Mouse (Mus musculus) liver, embryonic 14.5 days (tissue): ENCODE results near the gene Mgat5. TPM values are rescaled to one million over a fixed set of nuclear protein-coding genes. Genes with fewer than 3 reads are reported as not detected.

Experiments
- ATAC-seq: fragments of 200-750 bp; cut with Nextera tagmentation; 2 replicates; pipeline ENCODE4 v1.8.0; 2017; ENCODE audit warnings: moderate number of reproducible peaks, mild to moderate bottlenecking, moderate library complexity; ENCODE audit not compliant: insufficient read depth
- DNase-seq, 3 experiments: peaks; one replicate each; pipeline ENCODE4 v3.0.0-alpha.2; 2012 to 2013; ENCODE audit warnings: low read depth in 3 of 3, low spot score in 3 of 3
- H3K27ac ChIP-seq: fragments of 300-500 bp; sonication (generic); 2 replicates; pipeline ENCODE4 v1.5.1; 2014; ENCODE audit warnings: moderate library complexity, mild to moderate bottlenecking, control low read depth, inconsistent platforms
- H3K27me3 ChIP-seq: fragments of 300-500 bp; sonication (generic); 2 replicates; pipeline ENCODE4 v1.6.1; 2014; ENCODE audit warnings: mild to moderate bottlenecking, low read length, moderate library complexity; ENCODE audit not compliant: control insufficient read depth, insufficient read depth
- H3K36me3 ChIP-seq: fragments of 300-500 bp; sonication (generic); replicated peaks from 2 replicates; pipeline ENCODE4 v1.6.1; 2014; ENCODE audit warnings: low read depth; ENCODE audit not compliant: control insufficient read depth, insufficient read depth
- H3K4me1 ChIP-seq, 2 experiments: fragments of 200-500 bp in 1 of 2; fragments of 300-500 bp in 1 of 2; sonication (generic) in 1 of 2; replicated peaks; 2 replicates each; pipeline ENCODE4 v1.6.1; 2012 to 2014; ENCODE audit warnings: antibody characterized with exemption in 1 of 2, inconsistent platforms in 1 of 2, low read length in 1 of 2; ENCODE audit not compliant: control insufficient read depth in 2 of 2, insufficient read depth in 2 of 2
- H3K4me2 ChIP-seq: fragments of 300-500 bp; sonication (generic); 2 replicates; pipeline ENCODE4 v1.6.1; 2014; ENCODE audit warnings: low read depth, mild to moderate bottlenecking, control low read depth, moderate library complexity
- H3K4me3 ChIP-seq, 2 experiments: fragments of 200-500 bp in 1 of 2; fragments of 300-500 bp in 1 of 2; sonication (generic) in 1 of 2; 2 replicates each; pipeline ENCODE4 v1.5.1; 2012 to 2014; ENCODE audit warnings: low read depth in 2 of 2, low read length in 2 of 2, mild to moderate bottlenecking in 2 of 2, control low read depth in 1 of 2, inconsistent platforms in 1 of 2, moderate library complexity in 1 of 2; ENCODE audit not compliant: insufficient read depth in 1 of 2
- H3K9ac ChIP-seq: fragments of 300-500 bp; sonication (generic); replicated peaks from 2 replicates; pipeline ENCODE4 v1.6.1; 2014; ENCODE audit warnings: mild to moderate bottlenecking, control low read depth, moderate library complexity
- H3K9me3 ChIP-seq: fragments of 300-500 bp; sonication (generic); 2 replicates; pipeline ENCODE4 v1.6.1; 2016; ENCODE audit warnings: low read length, mixed read lengths; ENCODE audit not compliant: control insufficient read depth
- CTCF ChIP-seq: IDR thresholded peaks from 2 replicates; pipeline ENCODE4 v1.5.1; 2016; ENCODE audit warnings: antibody characterized with exemption, low read depth, control low read depth
- EP300 ChIP-seq: IDR thresholded peaks from 2 replicates; pipeline ENCODE4 v1.6.1; 2016; ENCODE audit warnings: antibody characterized with exemption, low read depth
- WGBS: fragments of 180-500 bp; shearing (Covaris S2); extraction: QIAGEN DNeasy Blood & Tissue Kit; methylation state at CpG from one replicate; pipeline ENCODE4 v1.1.7; 2014; ENCODE audit not compliant: insufficient replicate concordance; 5-methylcytosine and 5-hydroxymethylcytosine counted together
- polyA plus RNA-seq, 2 experiments: library from polyadenylated mRNA; depleted of rRNA in 1 of 2; stranded (reverse) in 1 of 2; unstranded in 1 of 2; fragments of >200 nt; fragmentation: Nextera tagmentation in 1 of 2; extraction: Ambion mirVana in 1 of 2; gene quantifications; 2 replicates each; pipeline versions ENCODE4 v1.2.1 to v1.2.3; 2012 to 2014

Mgat5 gene
- polyA plus RNA-seq, 2 experiments, result 0.62 to 0.67 TPM

DNA sequence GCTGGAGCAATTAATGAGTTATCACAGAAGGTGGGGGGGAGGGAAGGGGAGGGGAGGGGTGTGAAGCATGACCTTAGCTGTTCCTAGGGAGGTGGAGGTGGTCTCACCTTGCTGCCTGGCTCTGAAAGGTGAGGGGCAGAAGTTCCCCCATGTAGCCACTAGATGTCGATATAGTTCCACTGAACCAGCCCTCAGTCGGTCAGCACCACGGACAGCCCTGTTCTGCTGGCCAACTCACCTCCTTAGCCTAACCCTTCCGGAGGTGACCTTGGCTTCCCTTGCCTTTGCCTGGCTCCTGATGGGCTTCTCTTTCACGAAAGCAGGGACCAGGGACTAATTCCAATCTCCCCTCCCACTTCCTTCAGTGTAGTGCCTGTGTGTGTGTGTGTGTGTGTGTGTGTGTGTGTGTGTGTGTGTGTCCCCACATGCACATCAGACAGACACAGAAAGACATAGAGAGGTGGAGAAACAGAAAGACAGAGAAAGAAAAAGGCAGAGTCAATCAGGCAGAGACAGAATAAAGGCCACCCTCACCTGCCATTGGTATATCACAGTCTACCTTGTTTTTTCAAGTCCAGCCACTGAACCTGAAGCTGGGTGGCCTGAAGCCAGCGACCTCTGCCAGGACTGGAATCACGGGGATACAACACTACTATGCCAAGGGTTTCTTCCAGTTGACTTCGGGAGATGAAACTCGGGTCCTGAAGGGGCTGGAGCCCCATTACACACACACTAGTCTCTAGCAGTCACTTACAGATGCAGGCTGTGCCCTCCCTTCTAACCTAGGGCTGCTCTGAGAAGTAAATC is 292.1 kb downstream of the Mgat5 start:
- peak in 1 of 3 experiments; percentile 10 for DNase-seq
- TF ChIP-seq EP300 (no peak), CTCF (peak; percentile 95)
- no peak for ATAC-seq

DNA sequence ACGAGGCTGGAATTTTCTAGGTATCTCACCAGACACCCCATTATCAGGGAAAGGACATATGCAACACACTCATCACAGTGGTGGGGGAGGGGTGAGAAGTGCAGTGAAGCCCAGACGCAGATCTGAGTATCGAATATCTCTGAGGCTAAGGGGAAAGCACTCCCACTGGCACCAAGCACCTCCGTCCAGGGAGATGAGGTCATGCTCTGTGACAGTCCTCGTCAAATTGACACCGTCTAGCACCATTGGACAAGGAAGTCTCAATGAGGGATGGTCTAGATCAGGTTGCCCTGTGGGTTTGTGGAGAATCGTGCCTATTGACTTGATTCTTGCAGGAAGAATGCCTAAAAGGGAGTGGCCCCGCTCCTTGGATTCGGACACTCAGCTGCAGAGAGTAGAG is 293.9 kb downstream of the Mgat5 start:
- Histone ChIP-seq H3K36me3 (no peaks in the 10 kb centered on the region), H3K9ac (no peak overlapping the region), H3K27ac (no peak overlapping the region), H3K27me3 (no peaks in the 10 kb centered on the region), H3K4me2 (no peak overlapping the region), H3K9me3 (no peaks in the 10 kb centered on the region), H3K4me3 (no peak overlapping the region), H3K4me1 (no peaks in the 10 kb centered on the region)
- WGBS, result 48% methylated on average over 9 of the region's 9 CpGs
- DNase-seq (no peak), ATAC-seq (no peak)
- no peak for TF ChIP-seq CTCF
- no peak for TF ChIP-seq EP300

More for the DNA sequence above, 292.1 kb downstream of the Mgat5 start:
- H3K27me3 ChIP-seq, result no peaks in the 10 kb centered on the region
- no peaks in the 10 kb centered on the region for H3K9me3 ChIP-seq
- H3K9ac ChIP-seq, result no peak overlapping the region
- no peaks in the 10 kb centered on the region for H3K36me3 ChIP-seq
- no peak overlapping the region for H3K27ac ChIP-seq
- H3K4me2 ChIP-seq, result no peak overlapping the region
- no peaks in the 10 kb centered on the region for H3K4me1 ChIP-seq
- WGBS, result 18% methylated on average over 9 of the region's 9 CpGs
- no peak overlapping the region for H3K4me3 ChIP-seq

DNA sequence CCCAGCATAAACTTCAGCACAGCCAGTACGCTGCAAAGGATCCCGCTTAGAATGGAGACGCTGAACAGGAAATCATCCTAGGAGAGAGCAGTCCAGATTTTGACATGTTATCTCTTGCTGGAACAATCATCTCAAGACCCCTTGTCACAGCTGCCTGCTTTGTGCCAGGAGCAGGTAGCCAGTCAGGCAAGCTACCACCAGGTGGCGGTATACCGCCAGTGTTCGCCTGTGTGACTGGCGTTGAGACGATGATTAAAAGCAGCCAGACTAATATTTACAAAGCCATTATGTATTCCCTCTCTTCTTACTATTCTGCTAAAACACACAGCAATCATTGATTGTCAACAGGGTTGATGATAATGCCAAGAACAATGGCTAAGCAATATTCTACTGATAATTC is 295.4 kb downstream of the Mgat5 start:
- peak; percentile 92 for TF ChIP-seq CTCF
- TF ChIP-seq EP300, result no peak
- H3K27ac ChIP-seq, result no peak overlapping the region
- H3K9ac ChIP-seq, result no peak overlapping the region
- WGBS, result 6% methylated on average over 8 of the region's 8 CpGs
- DNase-seq (peak; percentile 16 to 19 (median 18)), ATAC-seq (no peak)
- H3K4me1 ChIP-seq, result no peaks in the 10 kb centered on the region
- no peaks in the 10 kb centered on the region for H3K9me3 ChIP-seq
- no peaks in the 10 kb centered on the region for H3K36me3 ChIP-seq
- H3K4me2 ChIP-seq, result no peak overlapping the region
- no peaks in the 10 kb centered on the region for H3K27me3 ChIP-seq
- H3K4me3 ChIP-seq, result no peak overlapping the region

DNA sequence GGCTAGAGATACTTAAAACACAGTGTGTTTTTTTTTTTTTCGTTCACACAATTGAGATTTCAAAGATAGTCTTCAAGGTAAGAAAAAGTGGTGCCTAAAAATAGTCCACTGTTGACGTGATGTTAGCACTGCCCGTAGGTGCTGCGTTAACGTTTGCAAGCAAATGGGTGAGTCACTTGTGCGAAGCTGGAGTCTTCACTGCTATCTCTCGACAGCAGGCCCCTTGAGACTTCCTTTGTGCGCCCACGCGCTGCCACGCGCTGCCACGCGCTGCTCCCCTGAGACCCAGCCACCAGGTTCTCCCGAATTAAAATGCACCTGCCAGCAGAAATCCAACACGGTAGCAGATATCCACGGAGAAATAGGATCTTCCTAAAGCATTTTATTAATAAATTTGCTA is 295.9 kb downstream of the Mgat5 start:
- DNase-seq, result no peak
- WGBS, result 29% methylated on average over 17 of the region's 17 CpGs

DNA sequence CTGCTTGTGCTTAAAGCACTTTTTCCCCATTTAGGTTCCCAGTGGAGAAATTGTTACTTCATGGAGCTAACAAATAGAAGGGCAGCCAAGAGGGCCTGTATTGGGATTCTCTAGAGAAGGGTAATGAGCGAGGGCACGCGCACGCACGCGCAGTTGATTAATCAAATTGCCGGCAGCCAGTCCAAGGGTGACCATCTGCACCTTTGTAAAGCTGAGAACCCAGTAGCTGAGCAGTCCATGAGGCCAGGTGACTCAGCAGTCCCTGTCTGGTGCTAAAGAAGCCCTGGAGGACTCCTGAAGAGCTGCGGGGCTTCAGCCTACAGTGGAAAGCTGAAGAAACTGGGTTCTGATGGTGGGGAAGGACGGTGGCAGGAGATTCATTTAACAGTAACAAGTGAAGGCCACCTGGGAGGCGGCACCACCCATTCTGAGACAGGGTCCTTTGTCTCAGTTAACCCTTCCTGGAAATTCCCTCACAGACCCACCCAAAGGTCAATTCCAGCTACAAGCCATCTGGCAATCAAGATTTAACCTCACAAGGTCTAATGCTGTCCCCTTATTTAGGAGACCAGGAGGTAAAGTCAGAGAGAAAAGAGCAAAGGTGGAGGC is 302.3 kb downstream of the Mgat5 start:
- no peaks in the 10 kb centered on the region for H3K9me3 ChIP-seq
- H3K27me3 ChIP-seq, result no peaks in the 10 kb centered on the region
- H3K27ac ChIP-seq, result no peak overlapping the region
- no peak overlapping the region for H3K9ac ChIP-seq
- H3K4me1 ChIP-seq, result no peaks in the 10 kb centered on the region
- H3K4me2 ChIP-seq, result no peak overlapping the region
- H3K4me3 ChIP-seq, result no peak overlapping the region
- H3K36me3 ChIP-seq, result no peaks in the 10 kb centered on the region
- DNase-seq, result no peak
- WGBS, result 78% methylated on average over 10 of the region's 10 CpGs
- TF ChIP-seq CTCF (no peak), EP300 (no peak)
- ATAC-seq, result no peak

More for the DNA sequence above, 295.9 kb downstream of the Mgat5 start:
- TF ChIP-seq CTCF, result no peak
- no peak for ATAC-seq
- no peaks in the 10 kb centered on the region for H3K4me1 ChIP-seq
- H3K9me3 ChIP-seq, result no peaks in the 10 kb centered on the region
- H3K27ac ChIP-seq, result no peak overlapping the region
- H3K27me3 ChIP-seq, result no peaks in the 10 kb centered on the region
- H3K4me2 ChIP-seq, result no peak overlapping the region
- no peak overlapping the region for H3K9ac ChIP-seq
- H3K36me3 ChIP-seq, result no peaks in the 10 kb centered on the region
- no peak overlapping the region for H3K4me3 ChIP-seq
